Mouse (Mus musculus) ovary, adult 18-20 months (tissue): ENCODE data around the gene Inafm1.
"Not testable (repeated sequence)": the region's sequence is repeated elsewhere in the genome, so short reads cannot be mapped to it uniquely, and the experiment has no call there.

Experiments
- DNase-seq: peaks from one replicate; pipeline ENCODE4 v3.0.0; 2022; ENCODE audit warnings: low spot score, mixed read lengths

Inafm1 gene

GRCm38 (mm10) chr7:16297616-16298015 is 24.2 kb upstream of the Inafm1 start:
- DNase-seq: no peak

- DNase-seq: peak; percentile 67
Observed at GRCm38 (mm10) chr7:16296766-16297390, 23.5 kb upstream of the Inafm1 start.

GRCm38 (mm10) chr7:16296146-16296545 is 22.7 kb upstream of the Inafm1 start:
- DNase-seq: no peak

- peak; percentile 64 for DNase-seq
Observed at GRCm38 (mm10) chr7:16295321-16295900, 22.0 kb upstream of the Inafm1 start.

GRCm38 (mm10) chr7:16294837-16295236 is 21.4 kb upstream of the Inafm1 start:
- peak; percentile 81 for DNase-seq

- DNase-seq: no peak
Observed at GRCm38 (mm10) chr7:16294346-16294745, 20.9 kb upstream of the Inafm1 start.

GRCm38 (mm10) chr7:16287791-16288190 is 14.4 kb upstream of the Inafm1 start:
- DNase-seq: no peak

GRCm38 (mm10) chr7:16287016-16287415 is 13.6 kb upstream of the Inafm1 start:
- DNase-seq: no peak

GRCm38 (mm10) chr7:16286026-16286961 is 12.9 kb upstream of the Inafm1 start, which contains the start of gene Ccdc9:
Gene Ccdc9, minus strand, starts transcription at chr7:16286795.
- peak; percentile 99 for DNase-seq

- DNase-seq: peak; percentile 77
Observed at GRCm38 (mm10) chr7:16285450-16286025, 12.1 kb upstream of the Inafm1 start.

- no peak for DNase-seq
Observed at GRCm38 (mm10) chr7:16284904-16285303, 11.5 kb upstream of the Inafm1 start.

- DNase-seq: no peak
Observed at GRCm38 (mm10) chr7:16284001-16284400, 10.6 kb upstream of the Inafm1 start.

- DNase-seq: no peak
Observed at GRCm38 (mm10) chr7:16282334-16282733, 8.9 kb upstream of the Inafm1 start.

GRCm38 (mm10) chr7:16280721-16281120 is 7.3 kb upstream of the Inafm1 start:
- no peak for DNase-seq

- no peak for DNase-seq
Observed at GRCm38 (mm10) chr7:16274922-16275890, 1.8 kb upstream of the Inafm1 start.

GRCm38 (mm10) chr7:16273766-16274140 is 336 bp upstream of the Inafm1 start:
- DNase-seq: peak; percentile 67

- DNase-seq: peak; percentile 60
Observed at GRCm38 (mm10) chr7:16272681-16273080, 736 bp downstream of the Inafm1 start.

GRCm38 (mm10) chr7:16271139-16271538 is 2.3 kb downstream of the Inafm1 start:
- DNase-seq: no peak

GRCm38 (mm10) chr7:16266593-16266992 is 6.8 kb downstream of the Inafm1 start:
- not testable (repeated sequence) for DNase-seq

GRCm38 (mm10) chr7:16265856-16266255 is 7.6 kb downstream of the Inafm1 start:
- DNase-seq: no peak

- no peak for DNase-seq
Observed at GRCm38 (mm10) chr7:16263843-16264242, 9.6 kb downstream of the Inafm1 start.
